Mouse (Mus musculus): Measurements from ENCODE around the gene Dusp1.

DNA sequence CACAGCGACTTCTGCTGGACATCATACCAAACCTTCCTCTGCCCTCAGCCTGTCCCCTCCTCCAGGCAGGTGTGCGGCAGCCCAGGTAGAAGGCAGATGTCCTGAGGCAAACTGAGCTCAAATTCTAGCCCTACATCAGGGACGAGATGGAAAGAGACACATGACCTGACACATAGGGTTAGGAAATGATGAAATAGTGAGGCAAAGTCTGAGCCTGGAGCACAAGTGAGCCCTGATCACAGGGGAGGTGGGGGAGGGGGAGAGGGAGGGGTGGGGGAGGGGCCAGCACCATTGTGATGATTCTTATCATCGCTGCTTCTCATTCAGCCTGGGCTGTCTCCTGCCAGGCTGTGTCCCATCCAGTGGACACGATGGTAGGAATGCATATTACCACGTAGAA lies 40.0 kb upstream of the Dusp1 start:
- TF ChIP-seq POLR2A (IDR thresholded peaks at IDR 0.05; ENCODE audit: borderline replicate concordance, low read depth, low read length): no peak
- no peak for TF ChIP-seq CTCF (IDR thresholded peaks at IDR 0.05; ENCODE audit: low read depth, low read length)

Measured in bone marrow macrophage, adult 2 months (primary cell).